Mouse (Mus musculus) CH12.LX (cell line): Measurements from ENCODE around the gene Prr36. TPM values are rescaled to one million over a fixed set of nuclear protein-coding genes. Genes with fewer than 3 reads are reported as not detected.

Source experiments
- DNase-seq: peaks from one replicate; pipeline ENCODE4 v3.0.0-alpha.2; 2013; ENCODE audit errors: extremely low read depth
- H3K27ac ChIP-seq: 2 replicates; pipeline ENCODE4 v1.5.1; 2012; ENCODE audit warnings: low read depth, mild to moderate bottlenecking, control low read depth, moderate library complexity; ENCODE audit not compliant: insufficient read depth
- H3K27me3 ChIP-seq: replicated peaks from 2 replicates; pipeline ENCODE3; 2012; ENCODE audit warnings: inconsistent platforms
- H3K36me3 ChIP-seq, 2 experiments: replicated peaks in 1 of 2; 2 replicates each; pipeline versions ENCODE3 to v1.6.1; 2012; ENCODE audit warnings: inconsistent platforms in 1 of 2, low read length in 1 of 2, mild to moderate bottlenecking in 1 of 2, mixed read lengths in 1 of 2, moderate library complexity in 1 of 2; ENCODE audit not compliant: control insufficient read depth in 1 of 2, insufficient read depth in 1 of 2
- H3K4me1 ChIP-seq, 2 experiments: 2 replicates each; pipeline ENCODE4 v1.6.1; 2012; ENCODE audit warnings: inconsistent platforms in 1 of 2, moderate library complexity in 1 of 2; ENCODE audit not compliant: insufficient read depth in 2 of 2, control insufficient read depth in 1 of 2
- H3K4me2 ChIP-seq: 2 replicates; pipeline ENCODE4 v1.6.1; 2012; ENCODE audit warnings: low read depth, mild to moderate bottlenecking, control low read depth; ENCODE audit not compliant: poor library complexity, insufficient read depth, severe bottlenecking
- H3K4me3 ChIP-seq, 3 experiments: fragments of 150-350 bp in 1 of 3; sonication (generic) in 1 of 3; replicated peaks in 1 of 3; 2 replicates each; pipeline versions ENCODE3 to v1.5.1; 2011 to 2012; ENCODE audit warnings: low read depth in 2 of 3, low read length in 2 of 3, mild to moderate bottlenecking in 2 of 3, moderate library complexity in 2 of 3, control low read depth in 1 of 3, improper control_type of control experiment in 1 of 3, inconsistent platforms in 1 of 3, mixed read lengths in 1 of 3; ENCODE audit not compliant: poor library complexity in 1 of 3
- H3K79me2 ChIP-seq: replicated peaks from 2 replicates; pipeline ENCODE4 v1.6.1; 2012; ENCODE audit warnings: mild to moderate bottlenecking, moderate library complexity; ENCODE audit not compliant: control insufficient read depth, poor library complexity, insufficient read depth, severe bottlenecking; ENCODE audit errors: extremely low read depth
- H3K9ac ChIP-seq: 2 replicates; pipeline ENCODE4 v1.6.1; 2012; ENCODE audit warnings: low read depth, mild to moderate bottlenecking, control low read depth, moderate library complexity; ENCODE audit not compliant: insufficient read depth
- H3K9me3 ChIP-seq: replicated peaks from 2 replicates; pipeline ENCODE3; 2012; ENCODE audit warnings: low read length, inconsistent platforms, mixed read lengths
- CHD1 ChIP-seq: IDR thresholded peaks from 2 replicates; pipeline ENCODE4 v1.6.1; 2012; ENCODE audit warnings: low read depth, low read length, improper control_type of control experiment, inconsistent platforms
- CHD2 ChIP-seq: IDR thresholded peaks from 2 replicates; pipeline ENCODE4 v1.6.1; 2011; ENCODE audit warnings: low read length, improper control_type of control experiment
- CTCF ChIP-seq, 2 experiments: IDR thresholded peaks in 1 of 2; conservative IDR thresholded peaks in 1 of 2; 2 replicates each; pipeline ENCODE4 v1.5.1; 2011 to 2012; ENCODE audit warnings: low read depth in 2 of 2, low read length in 2 of 2, improper control_type of control experiment in 1 of 2, inconsistent platforms in 1 of 2, mild to moderate bottlenecking in 1 of 2, moderate library complexity in 1 of 2
- E2F4 ChIP-seq: IDR thresholded peaks from 2 replicates; pipeline ENCODE4 v1.6.1; 2011; ENCODE audit warnings: low read depth, low read length, improper control_type of control experiment; ENCODE audit not compliant: insufficient replicate concordance
- ELF1 ChIP-seq: IDR thresholded peaks from 2 replicates; pipeline ENCODE4 v1.6.1; 2014; ENCODE audit warnings: low read depth, mild to moderate bottlenecking, inconsistent platforms, low read length, improper control_type of control experiment
- GABPA ChIP-seq: IDR thresholded peaks from 2 replicates; pipeline ENCODE4 v1.6.1; 2012; ENCODE audit warnings: low read depth, low read length, improper control_type of control experiment, inconsistent platforms; ENCODE audit not compliant: insufficient replicate concordance
- HCFC1 ChIP-seq: IDR thresholded peaks from 2 replicates; pipeline ENCODE4 v1.6.1; 2012; ENCODE audit warnings: low read depth, mild to moderate bottlenecking, inconsistent platforms, low read length, improper control_type of control experiment
- IRF4 ChIP-seq: IDR thresholded peaks from 2 replicates; pipeline ENCODE4 v1.6.1; 2014; ENCODE audit warnings: low read depth, mild to moderate bottlenecking, inconsistent platforms, low read length, improper control_type of control experiment
- JUND ChIP-seq: conservative IDR thresholded peaks from 2 replicates; pipeline ENCODE4 v1.6.1; 2011; ENCODE audit warnings: low read depth, low read length, improper control_type of control experiment
- KAT2A ChIP-seq: IDR thresholded peaks from 2 replicates; pipeline ENCODE4 v1.6.1; 2012; ENCODE audit warnings: low read length, improper control_type of control experiment, inconsistent platforms; ENCODE audit not compliant: insufficient replicate concordance
- MAX ChIP-seq: IDR thresholded peaks from 2 replicates; pipeline ENCODE4 v1.6.1; 2011; ENCODE audit warnings: low read length, improper control_type of control experiment
- MAZ ChIP-seq: IDR thresholded peaks from 2 replicates; pipeline ENCODE4 v1.6.1; 2012; ENCODE audit warnings: low read depth, mild to moderate bottlenecking, inconsistent platforms, low read length, improper control_type of control experiment, moderate library complexity
- MEF2A ChIP-seq: IDR thresholded peaks from 2 replicates; pipeline ENCODE4 v1.6.1; 2014; ENCODE audit warnings: low read depth, mild to moderate bottlenecking, inconsistent platforms, low read length, improper control_type of control experiment, borderline replicate concordance
- MXI1 ChIP-seq: IDR thresholded peaks from 2 replicates; pipeline ENCODE4 v1.6.1; 2011; ENCODE audit warnings: mild to moderate bottlenecking, low read depth, low read length, improper control_type of control experiment
- MYC ChIP-seq: IDR thresholded peaks from 2 replicates; pipeline ENCODE4 v1.6.1; 2011; ENCODE audit warnings: low read depth, mild to moderate bottlenecking, improper control_type of control experiment, low read length
- NRF1 ChIP-seq: IDR thresholded peaks from 2 replicates; pipeline ENCODE4 v1.6.1; 2014; ENCODE audit warnings: low read depth, mild to moderate bottlenecking, inconsistent platforms, low read length, improper control_type of control experiment, moderate library complexity
- POLR2A ChIP-seq: IDR thresholded peaks from 2 replicates; pipeline ENCODE4 v1.6.1; 2011; ENCODE audit warnings: low read depth, mild to moderate bottlenecking, improper control_type of control experiment, low read length
- POLR2AphosphoS2 ChIP-seq: IDR thresholded peaks from 2 replicates; pipeline ENCODE4 v1.6.1; 2011; ENCODE audit warnings: low read depth, low read length, improper control_type of control experiment
- RAD21 ChIP-seq: IDR thresholded peaks from 2 replicates; pipeline ENCODE4 v1.6.1; 2011; ENCODE audit warnings: low read depth, mild to moderate bottlenecking, low read length, improper control_type of control experiment, moderate library complexity
- SIN3A ChIP-seq: IDR thresholded peaks from 2 replicates; pipeline ENCODE4 v1.6.1; 2012; ENCODE audit warnings: low read length, improper control_type of control experiment, inconsistent platforms
- SMC3 ChIP-seq: IDR thresholded peaks from 2 replicates; pipeline ENCODE4 v1.6.1; 2011; ENCODE audit warnings: low read depth, low read length, improper control_type of control experiment
- TBP ChIP-seq: conservative IDR thresholded peaks from 2 replicates; pipeline ENCODE4 v1.6.1; 2011; ENCODE audit warnings: low read depth, low read length, improper control_type of control experiment
- TCF12 ChIP-seq: IDR thresholded peaks from 2 replicates; pipeline ENCODE4 v1.6.1; 2014; ENCODE audit warnings: low read depth, mild to moderate bottlenecking, inconsistent platforms, low read length, improper control_type of control experiment
- UBTF ChIP-seq: IDR thresholded peaks from 2 replicates; pipeline ENCODE4 v1.6.1; 2012; ENCODE audit warnings: low read depth, mild to moderate bottlenecking, inconsistent platforms, low read length, improper control_type of control experiment, moderate library complexity
- USF1 ChIP-seq: IDR thresholded peaks from 2 replicates; pipeline ENCODE4 v1.6.1; 2014; ENCODE audit warnings: low read depth, mild to moderate bottlenecking, inconsistent platforms, low read length, improper control_type of control experiment
- ZC3H11A ChIP-seq: IDR thresholded peaks from 2 replicates; pipeline ENCODE4 v1.6.1; 2012; ENCODE audit warnings: low read depth, mild to moderate bottlenecking, inconsistent platforms, low read length, improper control_type of control experiment
- ZKSCAN1 ChIP-seq: IDR thresholded peaks from 2 replicates; pipeline ENCODE4 v1.6.1; 2012; ENCODE audit warnings: low read depth, inconsistent platforms, low read length, improper control_type of control experiment, borderline replicate concordance
- ZMIZ1 ChIP-seq: IDR thresholded peaks from 2 replicates; pipeline ENCODE4 v1.6.1; 2012; ENCODE audit warnings: low read depth, mild to moderate bottlenecking, inconsistent platforms, low read length, improper control_type of control experiment
- ZNF384 ChIP-seq: IDR thresholded peaks from 2 replicates; pipeline ENCODE4 v1.6.1; 2012; ENCODE audit warnings: low read depth, low read length, improper control_type of control experiment, inconsistent platforms
- dilution Hi-C: fragments of 300-500 bp; cut with MboI; formaldehyde crosslinking; loops from 2 replicates; pipeline ENCODE4 v1.14.3; 2020; ENCODE audit warnings: low sequenced_read_pairs; ENCODE audit not compliant: extremely low pct_unique_long_range_greater_than_20kb, extremely low pct_ligation_motif_present
- in situ Hi-C: fragments of 300-500 bp; cut with MboI; formaldehyde crosslinking; loops from 3 replicates; pipeline ENCODE4 v1.14.3; 2019; ENCODE audit warnings: low sequenced_read_pairs, low pct_ligation_motif_present, low pct_unique_long_range_greater_than_20kb, mixed read lengths
- polyA plus RNA-seq: library from polyadenylated mRNA; unstranded; fragments of >175 nt; gene quantifications from 2 replicates; pipeline ENCODE4 v1.2.1, GENCODE M21; 2012; ENCODE audit warnings: low read depth; ENCODE audit not compliant: insufficient read length
- total RNA-seq, 2 experiments: library from RNA; depleted of rRNA; stranded (reverse); fragments of 300-350 nt in 1 of 2; fragments of >200 nt in 1 of 2; gene quantifications; 2 replicates each; pipeline ENCODE4 v1.2.3; 2012 to 2014

Gene Prr36
- total and polyA plus RNA-seq, 3 experiments = 0.05 to 0.59 (median 0.13) TPM

GRCm38 (mm10) chr8:4254001-4254400 lies 36.7 kb upstream of the Prr36 start:
- Histone ChIP-seq H3K79me2 (no peaks in the 10 kb centered on the region), H3K4me3 (peak overlapping the region in 2 of 3 experiments; percentile 63 to 68), H3K36me3 (peaks cover 46 to 71% of the 10 kb centered on the region in 2 experiments), H3K27ac (no peak overlapping the region)
- in situ Hi-C loops = loop anchor here (10.0 kb wide), 1 partner anchor 61 kb away; no protein-coding TSS in a partner anchor
- TF ChIP-seq CTCF (conservative IDR thresholded peaks at IDR 0.05 in 1 of 2, IDR thresholded peaks at IDR 0.05 in 1 of 2; ENCODE audit: low read depth in 2 of 2, low read length in 2 of 2) (peak in 1 of 2 experiments; percentile 13; a peak in 1 of 4 replicates), POLR2AphosphoS2 (no peak), HCFC1 (no peak), USF1 (no peak)
- TF ChIP-seq, all 38 proteins: peak for 1
- Histone ChIP-seq H3K27me3 (no peaks in the 10 kb centered on the region), H3K4me1 (peaks cover 7 to 14% of the 10 kb centered on the region in 2 experiments), H3K9ac (peak overlapping the region; percentile 76; the same call in 1 of the 2 replicates), H3K9me3 (no peaks in the 10 kb centered on the region), H3K4me2 (peak overlapping the region; percentile 82; the same call in 1 of the 2 replicates)
- peak; percentile 18 for DNase-seq
- dilution Hi-C loops = no loop called here

GRCm38 (mm10) chr8:4252934-4253841 lies 35.9 kb upstream of the Prr36 start, which contains the start of gene Snapc2:
TSS of gene Snapc2 (plus strand) at chr8:4253080.
- peaks cover 45 to 71% of the 10 kb centered on the region in 2 experiments for H3K36me3 ChIP-seq
- peak within 1 kb of the TSS; percentile 64 to 68 (median 67) for H3K4me3 ChIP-seq
- H3K4me1 ChIP-seq = peaks cover 7 to 14% of the 10 kb centered on the region in 2 experiments
- no peaks in the 10 kb centered on the region for H3K79me2 ChIP-seq
- no peaks in the 10 kb centered on the region for H3K9me3 ChIP-seq
- peak within 1 kb of the TSS; percentile 76 for H3K9ac ChIP-seq
- H3K4me2 ChIP-seq = peak within 1 kb of the TSS; percentile 82
- H3K27ac ChIP-seq = no peak within 1 kb of the TSS
- dilution Hi-C loops (no loop called here), in situ Hi-C loops (loop anchor here (10.0 kb wide), 1 partner anchor 62 kb away; no protein-coding TSS in a partner anchor)
- peak; percentile 96 for DNase-seq
- no peaks in the 10 kb centered on the region for H3K27me3 ChIP-seq
- peak; percentile 43; the same call in 1 of the 2 replicates for TF ChIP-seq CHD2
- TF ChIP-seq ZMIZ1 = no peak; the same call in 1 of the 2 replicates
- TF ChIP-seq MXI1 = peak; percentile 84
- TF ChIP-seq E2F4 = no peak
- peak; percentile 57 for TF ChIP-seq IRF4
- TF ChIP-seq GABPA = no peak; the same call in 1 of the 2 replicates
- TF ChIP-seq MAZ = peak; percentile 80
- peak; percentile 29; the same call in 1 of the 2 replicates for TF ChIP-seq NRF1
- TF ChIP-seq KAT2A = peak; percentile 83; the same call in 1 of the 2 replicates
- peak; percentile 75 for TF ChIP-seq POLR2A
- TF ChIP-seq UBTF = 0 out of 2 replicates have a peak, but pooled peaks have one; percentile 59
- TF ChIP-seq MYC = no peak
- no peak for TF ChIP-seq ZKSCAN1
- peak; percentile 61; the same call in 1 of the 2 replicates for TF ChIP-seq MEF2A
- TF ChIP-seq RAD21 = no peak
- peak; percentile 94 for TF ChIP-seq ELF1
- peak; percentile 90 for TF ChIP-seq HCFC1
- no peak for TF ChIP-seq CTCF (conservative IDR thresholded peaks at IDR 0.05 in 1 of 2, IDR thresholded peaks at IDR 0.05 in 1 of 2; ENCODE audit: low read depth in 2 of 2, low read length in 2 of 2)
- no peak for TF ChIP-seq ZC3H11A
- TF ChIP-seq CHD1 = no peak
- peak; percentile 90 for TF ChIP-seq SIN3A
- peak; percentile 81 for TF ChIP-seq TCF12
- TF ChIP-seq JUND = no peak
- no peak for TF ChIP-seq ZNF384
- peak; percentile 73; the same call in 1 of the 2 replicates for TF ChIP-seq MAX
- TF ChIP-seq TBP = 0 out of 2 replicates have a peak, but pooled peaks have one; percentile 17
- TF ChIP-seq SMC3 = no peak
